Mouse (Mus musculus) ES-Bruce4 (cell line): Measurements from ENCODE around the gene Smn1. TPM values are rescaled to one million over a fixed set of nuclear protein-coding genes. Genes with fewer than 3 reads are reported as not detected.
"Not testable (repeated sequence)": the region's sequence is repeated elsewhere in the genome, so short reads cannot be mapped to it uniquely, and the experiment has no call there.

Experiments
- H3K27ac ChIP-seq: 2 replicates; pipeline ENCODE4 v1.5.1; 2012; ENCODE audit warnings: low read length, inconsistent platforms; ENCODE audit not compliant: insufficient read depth
- H3K27me3 ChIP-seq: 2 replicates; pipeline ENCODE4 v1.6.1; 2012; ENCODE audit warnings: mild to moderate bottlenecking, low read length, inconsistent platforms; ENCODE audit not compliant: control insufficient read depth, poor library complexity, insufficient read depth, severe bottlenecking
- H3K36me3 ChIP-seq: 2 replicates; pipeline ENCODE4 v1.6.1; 2012; ENCODE audit warnings: inconsistent platforms, mild to moderate bottlenecking, low read length, moderate library complexity; ENCODE audit not compliant: control insufficient read depth, poor library complexity, insufficient read depth, severe bottlenecking
- H3K4me1 ChIP-seq: one replicate; pipeline ENCODE4 v1.8.1; 2011; ENCODE audit warnings: low read length; ENCODE audit not compliant: control insufficient read depth, insufficient read depth
- H3K4me3 ChIP-seq: 2 replicates; pipeline ENCODE4 v1.5.1; 2011; ENCODE audit warnings: low read depth, mild to moderate bottlenecking, low read length
- H3K9ac ChIP-seq: 2 replicates; pipeline ENCODE4 v1.6.1; 2012; ENCODE audit warnings: low read depth, mild to moderate bottlenecking, inconsistent platforms; ENCODE audit not compliant: poor library complexity, severe bottlenecking
- H3K9me3 ChIP-seq: replicated peaks from 2 replicates; pipeline ENCODE4 v1.6.1; 2012; ENCODE audit warnings: mild to moderate bottlenecking, low read length, inconsistent platforms; ENCODE audit not compliant: control insufficient read depth, poor library complexity, insufficient read depth, severe bottlenecking
- polyA plus RNA-seq: library from polyadenylated mRNA; stranded (reverse); fragments of >200 nt; gene quantifications from 2 replicates; pipeline ENCODE4 v1.2.4, GENCODE M21; 2011; ENCODE audit warnings: low read depth; ENCODE audit not compliant: missing spikeins, insufficient read depth, insufficient read length

Gene Smn1
- polyA plus RNA-seq, 1 experiment = 77.7 TPM

GRCm38 (mm10) chr13:100166378-100166777 lies 41.7 kb downstream of the Smn1 start:
- not testable (repeated sequence) for H3K9ac ChIP-seq, H3K27ac ChIP-seq, H3K36me3 ChIP-seq, H3K9me3 ChIP-seq, H3K27me3 ChIP-seq, H3K4me1 ChIP-seq, H3K4me3 ChIP-seq

- not testable (repeated sequence) for H3K36me3 ChIP-seq, H3K4me1 ChIP-seq, H3K4me3 ChIP-seq, H3K27me3 ChIP-seq, H3K9ac ChIP-seq, H3K27ac ChIP-seq, H3K9me3 ChIP-seq
These were observed 49.7 kb downstream of the Smn1 start for GRCm38 (mm10) chr13:100174360-100174759.

DNA sequence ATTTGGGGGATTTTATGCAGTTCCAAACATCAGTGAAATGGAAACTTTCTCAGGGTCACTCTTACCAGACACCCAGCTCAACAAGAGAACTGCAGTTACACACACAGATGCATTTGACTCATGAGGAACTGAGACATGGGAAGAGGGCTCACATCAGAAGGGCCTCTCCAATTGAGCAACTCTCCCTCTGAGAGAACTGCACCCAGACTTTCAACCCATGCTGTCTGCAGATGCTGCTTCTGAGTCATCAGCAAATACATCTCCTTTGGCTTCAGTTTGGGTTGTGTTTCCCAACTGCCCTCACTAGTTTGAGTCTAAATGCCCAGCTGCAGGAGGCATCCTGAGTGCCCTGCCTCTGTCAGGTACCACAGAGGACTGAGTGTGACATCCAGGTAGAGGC lies 58.5 kb downstream of the Smn1 start:
- H3K36me3 ChIP-seq, H3K4me1 ChIP-seq, H3K27ac ChIP-seq, H3K9me3 ChIP-seq, H3K9ac ChIP-seq, H3K27me3 ChIP-seq, H3K4me3 ChIP-seq: not testable (repeated sequence)

Other genes starting within 250 kb of the Smn1 start
- gene Cartpt, start 223.8 kb upstream of the Smn1 start, polyA plus RNA-seq = not detected in 2 replicates
- 19.9 and 20.1 TPM in 2 replicates for gene Mccc2, start 109.2 kb upstream of the Smn1 start, polyA plus RNA-seq
- 49.6 and 53.9 TPM in 2 replicates for gene Bdp1, start 20.8 kb upstream of the Smn1 start, polyA plus RNA-seq
- gene Serf1, start 16.8 kb upstream of the Smn1 start, polyA plus RNA-seq = 14.8 and 16.0 TPM in 2 replicates
- not detected in 2 replicates for gene Naip2, start 77.2 kb downstream of the Smn1 start, polyA plus RNA-seq
- not detected in 2 replicates for gene Naip5, start 121.5 kb downstream of the Smn1 start, polyA plus RNA-seq
- gene Naip6, start 192.8 kb downstream of the Smn1 start, polyA plus RNA-seq = 0.35 and 0.39 TPM in 2 replicates